Mouse (Mus musculus) forebrain, embryonic 13.5 days (tissue): ENCODE data around the gene Zfp523. TPM values are rescaled to one million over a fixed set of nuclear protein-coding genes. Genes with fewer than 3 reads are reported as not detected.
A peak's percentile ranks its signal among the peaks of the same experiment; 100 is the strongest.

Experiments
- ATAC-seq: fragments of 200-750 bp; cut with Nextera tagmentation; 2 replicates; pipeline ENCODE4 v1.8.0; 2017
- H3K27ac ChIP-seq: fragments of 300-500 bp; sonication (generic); 2 replicates; pipeline ENCODE4 v1.5.1; 2015; ENCODE audit warnings: inconsistent platforms, mild to moderate bottlenecking, moderate library complexity
- H3K27me3 ChIP-seq: fragments of 300-500 bp; sonication (generic); 2 replicates; pipeline ENCODE4 v1.6.1; 2015; ENCODE audit warnings: mild to moderate bottlenecking, inconsistent platforms
- H3K36me3 ChIP-seq: fragments of 300-500 bp; sonication (generic); 2 replicates; pipeline ENCODE4 v1.6.1; 2015; ENCODE audit warnings: mild to moderate bottlenecking, inconsistent platforms; ENCODE audit not compliant: poor library complexity, severe bottlenecking
- H3K4me1 ChIP-seq: fragments of 300-500 bp; sonication (generic); 2 replicates; pipeline ENCODE4 v1.6.1; 2015; ENCODE audit warnings: inconsistent platforms
- H3K4me2 ChIP-seq: fragments of 300-500 bp; sonication (generic); 2 replicates; pipeline ENCODE4 v1.6.1; 2015; ENCODE audit warnings: inconsistent platforms, mild to moderate bottlenecking, moderate library complexity
- H3K4me3 ChIP-seq: fragments of 300-500 bp; sonication (generic); 2 replicates; pipeline ENCODE4 v1.5.1; 2015; ENCODE audit warnings: mild to moderate bottlenecking, inconsistent platforms
- H3K9ac ChIP-seq: fragments of 300-500 bp; sonication (generic); 2 replicates; pipeline ENCODE4 v1.6.1; 2015; ENCODE audit warnings: mild to moderate bottlenecking, inconsistent platforms
- H3K9me3 ChIP-seq: fragments of 300-500 bp; sonication (generic); replicated peaks from 2 replicates; pipeline ENCODE4 v1.6.1; 2016; ENCODE audit warnings: inconsistent platforms
- WGBS: fragments of 180-500 bp; shearing (Covaris S2); methylation state at CpG from one replicate; pipeline ENCODE4 v1.1.7; 2015; 5-methylcytosine and 5-hydroxymethylcytosine counted together
- polyA plus RNA-seq: library from polyadenylated mRNA; unstranded; fragments of >200 nt; fragmentation: Nextera tagmentation; extraction: Ambion mirVana; gene quantifications from 2 replicates; pipeline ENCODE4 v1.2.1, GENCODE M21; 2015

Gene Zfp523
- polyA plus RNA-seq, 1 experiment from 2014 or later: 32.7 TPM

DNA sequence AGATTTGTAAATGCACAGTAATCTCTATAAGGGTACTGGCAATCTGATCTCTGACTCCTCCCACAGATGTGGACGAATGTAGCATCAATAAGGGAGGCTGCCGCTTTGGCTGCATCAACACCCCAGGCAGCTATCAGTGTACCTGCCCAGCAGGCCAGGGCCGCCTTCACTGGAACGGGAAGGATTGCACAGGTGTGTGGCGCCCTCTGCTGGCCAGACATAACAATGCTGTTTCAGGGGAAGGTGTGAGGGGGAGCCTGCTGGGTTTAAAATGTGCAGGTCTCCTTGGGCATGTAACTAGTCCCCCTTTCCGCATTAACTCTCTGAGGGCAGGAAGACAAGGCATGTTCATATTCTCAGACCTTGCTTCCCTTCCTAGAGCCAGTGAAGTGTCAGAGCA lies 13.3 kb upstream of the Zfp523 start:
- WGBS: 6% methylated on average over 6 of the region's 6 CpGs
- peak; percentile 34; the same call in 1 of the 2 replicates for ATAC-seq
- Histone ChIP-seq H3K9ac (no peak overlapping the region), H3K4me1 (peaks cover under 1% of the 10 kb centered on the region; the same call in 1 of the 2 replicates), H3K4me2 (no peak overlapping the region), H3K36me3 (peaks cover 55% of the 10 kb centered on the region), H3K4me3 (no peak overlapping the region), H3K9me3 (no peaks in the 10 kb centered on the region), H3K27ac (no peak overlapping the region), H3K27me3 (no peaks in the 10 kb centered on the region)

DNA sequence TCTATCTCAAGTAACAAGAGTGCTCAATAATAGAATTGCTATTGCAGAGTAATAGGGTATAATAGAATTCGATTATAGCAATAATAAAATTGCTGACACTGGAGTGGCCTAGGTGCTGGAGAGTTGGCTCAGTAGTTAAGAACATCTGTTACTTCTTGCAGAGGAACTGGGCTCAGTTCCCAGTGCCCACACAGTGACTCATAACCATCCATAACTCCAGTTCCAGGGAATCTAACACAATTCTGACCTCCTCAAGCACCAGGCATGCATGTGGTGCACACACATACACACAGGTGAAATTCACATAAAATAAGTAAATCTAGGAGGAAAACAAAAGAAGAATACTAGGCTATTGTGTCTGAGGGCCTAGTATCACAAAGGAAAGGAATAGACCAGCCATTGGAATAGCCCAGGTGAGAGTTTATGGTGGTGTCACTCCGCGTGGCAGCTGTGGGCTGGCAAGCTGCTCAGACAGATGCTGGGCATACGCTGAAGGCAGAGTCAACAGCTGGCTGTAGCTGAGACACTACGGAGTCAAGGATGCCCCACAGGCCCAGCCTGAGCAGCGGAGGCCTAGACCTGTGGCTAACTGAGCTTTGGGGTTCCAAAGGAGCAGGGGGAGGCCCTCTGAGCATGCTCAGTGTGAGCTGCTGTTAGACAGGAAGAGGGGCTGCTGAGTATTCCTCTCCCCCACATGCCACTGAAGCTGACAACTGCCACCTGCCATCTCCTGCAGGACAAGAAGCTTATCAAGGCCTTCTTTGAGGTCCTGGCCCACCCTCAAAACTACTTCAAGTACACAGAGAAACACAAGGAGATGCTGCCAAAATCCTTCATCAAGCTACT lies 6.2 kb upstream of the Zfp523 start:
- H3K4me1 ChIP-seq: peaks cover 2% of the 10 kb centered on the region; the same call in 1 of the 2 replicates
- no peaks in the 10 kb centered on the region for H3K9me3 ChIP-seq
- 0 out of 2 replicates have a peak overlapping the region, but pooled peaks have one; percentile 28 for H3K9ac ChIP-seq
- no peaks in the 10 kb centered on the region for H3K27me3 ChIP-seq
- no peak for ATAC-seq
- no peak overlapping the region for H3K27ac ChIP-seq
- no peak overlapping the region for H3K4me2 ChIP-seq
- H3K36me3 ChIP-seq: peaks cover 34% of the 10 kb centered on the region
- no peak overlapping the region for H3K4me3 ChIP-seq
- WGBS: 91% methylated on average over 6 of the region's 6 CpGs

DNA sequence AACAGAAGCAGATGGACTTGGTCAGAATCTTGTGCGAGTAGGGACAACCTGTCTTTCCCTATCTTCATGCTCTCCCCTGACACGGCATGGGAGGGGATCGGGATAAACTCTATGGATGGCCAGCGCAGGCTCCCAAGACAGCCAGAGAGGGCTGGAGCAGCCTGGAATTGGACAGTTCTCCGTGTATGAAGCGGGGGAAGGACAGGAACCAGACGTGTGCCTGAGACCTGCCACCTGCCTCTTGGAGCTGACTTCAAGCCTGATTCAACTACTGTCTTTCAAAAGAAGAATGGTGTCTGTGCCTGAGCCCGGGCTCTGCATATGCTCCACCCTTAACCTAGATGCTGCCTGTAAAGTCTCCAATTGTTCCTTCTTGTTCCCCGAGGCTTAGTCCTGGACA lies 4.2 kb upstream of the Zfp523 start:
- no peaks in the 10 kb centered on the region for H3K27me3 ChIP-seq
- 79% methylated on average over 9 of the region's 9 CpGs for WGBS
- H3K4me2 ChIP-seq: no peak overlapping the region
- H3K36me3 ChIP-seq: peaks cover 25% of the 10 kb centered on the region
- H3K27ac ChIP-seq: no peak overlapping the region
- H3K4me1 ChIP-seq: peaks cover 15% of the 10 kb centered on the region
- no peaks in the 10 kb centered on the region for H3K9me3 ChIP-seq
- H3K4me3 ChIP-seq: no peak overlapping the region
- ATAC-seq: no peak
- no peak overlapping the region for H3K9ac ChIP-seq

DNA sequence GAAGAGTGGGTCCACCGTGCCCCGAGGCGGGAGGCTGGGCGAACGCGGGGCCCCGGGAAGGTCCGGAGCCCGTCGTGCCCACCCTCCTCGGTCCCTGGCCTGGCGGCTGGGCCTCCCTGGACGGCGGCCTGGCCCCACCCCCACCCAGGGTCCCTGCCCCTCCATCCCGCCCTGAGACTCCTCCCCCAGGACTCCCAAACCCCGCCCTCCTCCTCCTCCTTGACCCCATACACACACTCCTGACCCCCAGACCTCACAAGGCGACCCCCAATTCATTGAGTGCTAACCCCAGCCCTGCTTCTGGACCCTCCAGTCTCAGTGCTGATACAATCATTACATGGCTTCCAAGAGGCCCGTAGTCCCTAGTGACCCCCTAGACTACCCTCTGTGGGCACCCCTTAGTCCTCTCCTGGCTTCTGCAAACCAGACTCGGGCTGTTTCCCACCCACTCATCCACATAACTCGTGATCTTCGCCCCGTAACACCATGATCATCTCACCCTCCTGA lies 664 bp downstream of the Zfp523 start:
- H3K9me3 ChIP-seq: no peaks in the 10 kb centered on the region
- WGBS: 15% methylated on average over 10 of the region's 22 CpGs
- peak overlapping the region; percentile 93 for H3K27ac ChIP-seq
- H3K4me1 ChIP-seq: peaks cover 46% of the 10 kb centered on the region
- H3K36me3 ChIP-seq: peaks cover 4% of the 10 kb centered on the region
- peak overlapping the region; percentile 88 for H3K4me3 ChIP-seq
- peak; percentile 72 for ATAC-seq
- H3K27me3 ChIP-seq: no peaks in the 10 kb centered on the region
- peak overlapping the region; percentile 96 for H3K9ac ChIP-seq
- H3K4me2 ChIP-seq: peak overlapping the region; percentile 88

DNA sequence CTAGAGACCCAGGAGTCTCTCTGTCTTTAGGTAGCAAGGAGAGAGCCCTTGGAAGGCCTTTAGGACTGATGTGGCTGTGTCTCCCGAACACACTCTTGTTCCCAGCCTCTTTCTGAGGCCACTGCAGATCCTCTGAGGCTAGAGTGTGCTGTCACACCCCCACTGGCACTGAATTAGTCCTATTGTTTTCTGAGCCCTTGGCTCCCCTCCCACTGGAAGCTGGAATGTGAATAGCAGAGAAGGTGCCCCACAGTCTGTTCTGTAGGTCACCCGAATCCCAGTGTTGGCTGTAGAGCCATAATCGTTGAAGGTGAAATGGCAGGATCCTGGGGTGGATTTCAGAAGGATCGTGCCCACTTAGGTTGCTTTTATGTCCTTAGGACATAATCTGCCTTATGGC lies 3.4 kb downstream of the Zfp523 start:
- no peak overlapping the region; the same call in 1 of the 2 replicates for H3K9ac ChIP-seq
- H3K9me3 ChIP-seq: no peaks in the 10 kb centered on the region
- no peaks in the 10 kb centered on the region for H3K27me3 ChIP-seq
- H3K4me1 ChIP-seq: peaks cover 46% of the 10 kb centered on the region
- H3K4me3 ChIP-seq: no peak overlapping the region
- no peak for ATAC-seq
- H3K27ac ChIP-seq: no peak overlapping the region
- no peak overlapping the region for H3K4me2 ChIP-seq
- H3K36me3 ChIP-seq: peaks cover 4% of the 10 kb centered on the region
- 39% methylated on average over 4 of the region's 4 CpGs for WGBS

DNA sequence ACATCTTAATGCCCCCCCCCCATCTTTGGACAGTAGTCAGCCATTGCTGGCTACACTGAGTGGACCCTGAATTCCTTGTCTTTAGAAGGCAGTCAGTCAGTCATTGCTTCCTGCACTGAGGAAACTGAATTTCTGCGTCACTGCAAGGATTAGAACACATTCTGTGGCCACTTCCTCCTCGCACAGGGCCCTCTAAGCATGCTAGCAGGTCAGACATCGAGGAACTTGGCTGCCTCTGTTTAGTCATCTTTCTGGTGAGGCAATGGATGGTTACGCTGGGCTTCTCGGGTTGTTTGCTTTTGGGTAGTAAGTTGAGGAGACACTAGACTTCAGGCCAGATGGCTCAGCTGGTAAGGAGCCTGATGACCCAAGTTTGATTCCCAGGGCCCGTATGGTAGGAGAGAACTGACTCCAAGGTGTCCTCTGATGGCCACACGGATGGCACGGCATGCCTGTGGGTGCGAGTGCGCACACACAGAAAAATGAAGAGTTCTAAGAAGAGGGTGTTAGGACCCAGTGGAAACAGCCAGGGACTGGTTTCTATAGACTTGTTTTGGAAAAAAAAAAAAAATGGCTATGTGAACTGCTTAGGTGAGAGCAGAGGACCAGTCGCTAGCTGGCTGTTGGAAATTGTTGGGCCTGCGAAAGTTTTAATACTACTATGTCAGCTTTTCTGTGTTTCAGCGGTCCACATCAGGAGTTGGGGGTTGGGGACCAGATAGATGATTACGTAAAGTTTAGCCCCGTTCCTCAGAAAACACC lies 4.0 kb downstream of the Zfp523 start:
- Histone ChIP-seq H3K4me3 (no peak overlapping the region), H3K9ac (no peak overlapping the region), H3K4me1 (peaks cover 41% of the 10 kb centered on the region), H3K4me2 (no peak overlapping the region), H3K9me3 (no peaks in the 10 kb centered on the region), H3K27me3 (no peaks in the 10 kb centered on the region), H3K36me3 (peaks cover 10% of the 10 kb centered on the region), H3K27ac (no peak overlapping the region)
- no peak for ATAC-seq
- 86% methylated on average over 15 of the region's 15 CpGs for WGBS

DNA sequence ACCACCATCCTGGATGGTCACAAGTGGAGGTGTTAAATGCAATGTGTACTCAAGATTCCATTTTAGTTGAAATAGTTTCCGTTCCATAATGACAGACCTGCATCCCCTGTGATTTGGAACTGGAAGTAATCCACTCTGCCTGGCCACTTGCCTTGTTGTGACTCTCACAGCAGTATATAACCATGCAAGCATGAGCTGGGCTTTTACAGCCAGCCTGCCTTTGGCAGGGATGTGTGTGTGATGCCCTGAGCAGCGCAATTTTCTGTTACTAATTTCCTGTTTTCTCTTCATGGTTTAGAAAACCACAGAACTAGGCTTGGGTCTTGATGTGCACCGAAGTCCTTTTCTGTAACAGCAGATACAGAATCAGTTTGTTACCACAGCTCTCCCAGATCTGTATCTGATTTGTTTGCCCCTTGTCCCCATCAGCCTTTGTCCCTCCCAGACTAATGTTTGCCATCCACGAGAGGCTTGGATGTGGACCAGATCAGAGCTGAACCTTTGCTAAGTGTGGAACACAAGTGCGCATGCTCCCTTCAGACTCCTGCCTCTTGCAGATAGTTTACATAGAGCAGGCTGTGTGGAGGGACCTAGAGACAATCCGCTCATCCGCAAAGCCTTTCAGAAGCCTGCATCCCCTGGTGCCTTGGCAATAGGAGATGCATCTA lies 8.2 kb downstream of the Zfp523 start:
- no peaks in the 10 kb centered on the region for H3K9me3 ChIP-seq
- H3K27me3 ChIP-seq: no peaks in the 10 kb centered on the region
- H3K27ac ChIP-seq: no peak overlapping the region
- H3K9ac ChIP-seq: no peak overlapping the region
- H3K36me3 ChIP-seq: peaks cover 15% of the 10 kb centered on the region
- WGBS: 93% methylated on average over 7 of the region's 7 CpGs
- ATAC-seq: no peak
- no peak overlapping the region for H3K4me2 ChIP-seq
- H3K4me3 ChIP-seq: no peak overlapping the region
- H3K4me1 ChIP-seq: peaks cover 10% of the 10 kb centered on the region

DNA sequence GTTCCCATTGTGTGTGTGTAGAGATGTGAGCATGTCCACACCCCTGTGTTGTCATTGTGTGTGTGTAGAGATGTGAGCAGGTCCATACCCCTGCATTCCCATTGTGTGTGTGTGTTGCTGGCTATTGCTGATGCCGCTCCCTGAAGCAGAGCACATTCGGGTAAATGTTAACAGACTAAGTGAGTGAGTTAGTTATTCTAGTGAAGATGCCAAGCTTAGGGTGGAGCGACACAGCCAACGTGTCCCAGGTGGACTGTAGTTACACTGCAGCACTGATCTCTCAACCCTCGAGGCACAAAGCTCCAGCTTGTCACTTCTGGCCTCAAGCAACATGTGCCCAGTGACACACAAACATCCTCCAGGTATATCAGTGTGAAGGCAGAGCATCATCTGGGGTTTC lies 11.4 kb downstream of the Zfp523 start:
- Histone ChIP-seq H3K4me2 (no peak overlapping the region), H3K4me3 (no peak overlapping the region), H3K36me3 (peaks cover 42% of the 10 kb centered on the region), H3K9ac (no peak overlapping the region), H3K27me3 (no peaks in the 10 kb centered on the region), H3K9me3 (no peaks in the 10 kb centered on the region), H3K27ac (no peak overlapping the region), H3K4me1 (no peaks in the 10 kb centered on the region)
- ATAC-seq: no peak
- 89% methylated on average over 5 of the region's 5 CpGs for WGBS

DNA sequence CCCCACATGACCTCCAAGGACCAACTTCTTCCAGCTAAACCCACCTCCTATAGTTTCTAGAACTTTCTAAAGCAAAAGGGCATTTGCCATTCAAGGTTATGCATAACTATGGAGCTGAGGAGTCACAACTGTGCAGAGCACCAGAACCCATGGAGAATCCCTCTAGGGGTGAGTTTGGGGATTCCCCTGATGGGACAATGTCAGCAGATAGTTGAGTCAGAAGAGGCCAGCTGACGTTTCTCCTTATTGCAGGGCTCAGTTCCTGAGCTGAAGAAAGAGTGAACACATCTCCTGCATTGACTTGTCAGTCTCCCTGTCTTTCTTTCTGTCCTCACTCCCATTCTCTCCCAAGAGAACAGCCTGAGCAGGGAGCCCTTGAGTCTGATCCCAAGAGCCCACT lies 15.8 kb downstream of the Zfp523 start:
- no peak for ATAC-seq
- H3K9me3 ChIP-seq: no peaks in the 10 kb centered on the region
- H3K4me2 ChIP-seq: no peak overlapping the region
- 84% methylated on average over 1 of the region's 1 CpGs for WGBS
- H3K36me3 ChIP-seq: peaks cover 74% of the 10 kb centered on the region
- no peak overlapping the region for H3K9ac ChIP-seq
- H3K27me3 ChIP-seq: no peaks in the 10 kb centered on the region
- H3K4me1 ChIP-seq: no peaks in the 10 kb centered on the region
- H3K4me3 ChIP-seq: no peak overlapping the region
- no peak overlapping the region for H3K27ac ChIP-seq

DNA sequence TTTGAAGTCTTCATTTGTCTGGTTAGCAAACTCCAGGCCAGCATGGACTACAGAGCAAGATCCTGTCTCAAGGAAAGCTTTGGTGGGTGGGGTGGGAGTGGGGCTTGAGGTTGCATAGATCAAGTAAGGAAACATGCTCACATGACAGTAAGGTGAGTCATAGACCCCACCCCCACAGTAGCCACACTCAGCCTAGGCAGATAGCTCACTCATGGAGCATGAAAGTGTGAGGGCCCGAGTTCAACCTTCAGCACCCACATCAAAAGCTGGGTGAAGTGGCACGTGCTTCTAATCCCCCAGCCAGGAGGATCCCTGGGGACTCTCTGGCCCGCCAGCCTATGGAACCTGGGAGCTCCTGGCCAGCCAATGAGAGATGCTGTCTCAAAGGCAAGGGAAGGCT lies 16.6 kb downstream of the Zfp523 start:
- no peak for ATAC-seq
- Histone ChIP-seq H3K36me3 (peaks cover 82% of the 10 kb centered on the region), H3K4me2 (no peak overlapping the region), H3K4me3 (no peak overlapping the region), H3K4me1 (no peaks in the 10 kb centered on the region), H3K27me3 (no peaks in the 10 kb centered on the region), H3K9me3 (no peaks in the 10 kb centered on the region), H3K27ac (no peak overlapping the region), H3K9ac (no peak overlapping the region)
- 84% methylated on average over 3 of the region's 3 CpGs for WGBS

DNA sequence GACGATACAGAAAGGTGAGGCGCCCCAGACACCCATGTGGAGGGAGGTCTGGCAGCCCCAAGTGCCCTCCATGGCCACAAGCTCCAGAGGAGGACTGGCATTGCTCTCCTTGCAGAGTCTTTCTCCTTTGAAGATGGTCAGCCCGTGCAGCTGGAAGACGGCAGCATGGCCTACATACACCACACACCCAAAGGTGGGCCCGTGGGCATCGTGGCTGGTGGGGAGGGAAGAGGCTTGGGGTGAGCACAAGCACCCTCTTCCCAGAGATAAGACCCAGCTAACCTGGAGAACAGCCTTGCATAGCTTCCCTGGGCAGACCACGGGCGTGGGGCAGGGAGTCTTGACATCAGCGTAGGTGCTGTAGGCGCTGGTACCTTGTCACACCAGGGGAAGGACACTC lies 18.1 kb downstream of the Zfp523 start:
- 97% methylated on average over 10 of the region's 10 CpGs for WGBS

DNA sequence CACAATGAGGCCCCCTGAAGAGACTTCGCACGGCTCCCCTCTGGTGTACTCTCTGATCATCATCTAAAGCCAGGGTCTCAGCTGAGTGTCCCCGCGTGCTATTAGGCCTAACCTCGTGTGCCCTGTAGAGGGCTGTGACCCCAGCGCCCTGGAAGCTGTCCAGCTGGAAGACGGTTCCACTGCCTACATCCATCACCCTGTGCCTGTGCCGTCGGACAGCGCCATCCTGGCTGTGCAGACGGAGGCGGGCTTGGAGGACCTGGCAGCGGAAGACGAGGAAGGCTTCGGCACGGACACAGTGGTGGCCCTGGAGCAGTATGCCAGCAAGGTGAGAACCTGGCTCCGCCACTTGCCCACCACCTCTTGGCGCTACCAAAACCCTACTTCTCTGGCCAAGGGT lies 20.7 kb downstream of the Zfp523 start:
- H3K27ac ChIP-seq: no peak overlapping the region
- no peaks in the 10 kb centered on the region for H3K27me3 ChIP-seq
- ATAC-seq: no peak
- WGBS: 77% methylated on average over 18 of the region's 18 CpGs
- no peak overlapping the region for H3K4me3 ChIP-seq
- no peak overlapping the region for H3K4me2 ChIP-seq
- no peak overlapping the region for H3K9ac ChIP-seq
- peaks cover 87% of the 10 kb centered on the region for H3K36me3 ChIP-seq
- H3K9me3 ChIP-seq: no peaks in the 10 kb centered on the region
- no peaks in the 10 kb centered on the region for H3K4me1 ChIP-seq

More for the DNA sequence above, 18.1 kb downstream of the Zfp523 start:
- ATAC-seq: no peak
- Histone ChIP-seq H3K27me3 (no peaks in the 10 kb centered on the region), H3K9me3 (no peaks in the 10 kb centered on the region), H3K4me3 (no peak overlapping the region), H3K4me2 (no peak overlapping the region), H3K9ac (no peak overlapping the region), H3K27ac (no peak overlapping the region), H3K4me1 (no peaks in the 10 kb centered on the region), H3K36me3 (peaks cover 86% of the 10 kb centered on the region)
